Mouse (Mus musculus): Measurements from ENCODE around the gene Bcar3. TPM values are rescaled to one million over a fixed set of nuclear protein-coding genes. Genes with fewer than 3 reads are reported as not detected.

The Bcar3 gene
- total and polyA plus RNA-seq, 2 experiments from 2014 or later: 7.3 to 11.4 TPM

DNA sequence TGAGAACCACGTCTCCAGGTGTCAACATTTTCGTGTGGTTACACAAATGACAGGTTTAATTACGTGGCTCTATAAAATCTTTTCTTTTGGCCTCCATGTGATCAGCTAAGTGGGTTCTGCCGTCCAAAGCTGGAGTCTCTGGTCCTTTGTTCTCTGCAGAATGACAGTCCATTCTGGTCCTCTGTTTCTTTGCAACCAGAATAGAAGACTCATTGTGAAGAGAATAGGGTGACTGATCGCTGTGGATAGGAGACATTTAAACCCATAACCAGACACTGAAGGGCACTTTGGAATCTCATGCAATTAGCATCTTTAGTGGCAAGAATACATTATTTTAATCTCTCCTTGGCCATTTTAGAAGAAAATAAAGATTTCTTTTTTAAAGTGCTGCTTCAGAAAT is 187.1 kb downstream of the Bcar3 start:
- Histone ChIP-seq H3K27ac (ENCODE audit: low read depth, low read length) (0 out of 2 replicates have a peak overlapping the region, but pooled peaks have one; percentile 4), H3K36me3 (ENCODE audit: insufficient read depth) (no peaks in the 10 kb centered on the region), H3K4me3 (ENCODE audit: low read depth, low read length) (no peak overlapping the region), H3K4me1 (ENCODE audit: insufficient read depth) (peaks cover 62% of the 10 kb centered on the region), H3K27me3 (ENCODE audit: insufficient read depth, low read length) (no peaks in the 10 kb centered on the region), H3K9ac (no peak overlapping the region), H3K9me3 (ENCODE audit: low read length) (no peaks in the 10 kb centered on the region), H3K4me2 (ENCODE audit: low read depth) (no peak overlapping the region)
- TF ChIP-seq CTCF (IDR thresholded peaks at IDR 0.05; ENCODE audit: low read depth): no peak
- DNase-seq (peak; percentile 36), ATAC-seq (no peak)
- 12% methylated on average over 5 of the region's 5 CpGs for WGBS

DNA sequence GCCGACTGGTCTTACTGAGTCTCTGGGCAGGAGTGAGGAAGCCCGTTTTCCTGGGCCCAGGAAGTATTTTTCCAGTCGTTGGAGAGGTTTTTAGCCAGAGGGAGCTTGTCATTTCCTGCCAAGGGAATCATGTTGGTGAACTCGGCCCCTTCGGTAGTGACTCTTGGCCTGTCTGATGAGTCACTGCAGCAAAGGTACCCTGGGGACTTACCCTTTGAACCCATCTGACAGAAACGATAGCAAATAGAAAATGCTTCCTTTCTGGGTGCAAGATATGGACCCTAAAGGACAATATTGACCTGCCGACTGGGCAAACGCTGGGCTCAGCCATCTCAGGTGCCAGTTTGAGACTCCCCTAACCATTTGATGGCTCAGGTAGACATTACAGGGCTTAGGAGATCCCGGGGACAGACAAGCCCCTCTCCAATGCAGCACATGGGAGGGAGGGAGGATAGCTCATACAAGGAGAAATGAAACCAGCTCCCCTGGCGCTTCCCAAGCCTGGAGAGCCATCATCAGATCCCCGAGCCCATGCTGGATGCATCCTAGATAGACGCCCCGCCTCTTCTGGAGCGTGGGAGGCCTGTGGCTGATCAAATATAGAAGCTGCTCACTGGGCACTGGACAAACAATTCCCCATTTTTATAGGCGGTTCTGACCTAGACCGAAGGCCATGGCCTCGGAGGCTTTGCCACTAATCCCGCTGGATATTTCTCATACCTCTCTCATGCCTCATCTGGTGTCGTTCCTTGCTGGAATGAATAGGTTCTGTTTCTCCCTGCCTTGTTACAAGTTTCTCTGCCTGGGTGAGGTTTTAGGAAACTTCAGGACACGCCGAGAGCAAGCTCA is 188.2 kb downstream of the Bcar3 start:
- Histone ChIP-seq H3K4me1 (ENCODE audit: insufficient read depth) (peaks cover 52% of the 10 kb centered on the region), H3K9me3 (ENCODE audit: low read length) (no peaks in the 10 kb centered on the region), H3K4me2 (ENCODE audit: low read depth) (no peak overlapping the region), H3K4me3 (ENCODE audit: low read depth, low read length) (no peak overlapping the region), H3K27ac (ENCODE audit: low read depth, low read length) (no peak overlapping the region), H3K27me3 (ENCODE audit: insufficient read depth, low read length) (no peaks in the 10 kb centered on the region), H3K9ac (no peak overlapping the region), H3K36me3 (ENCODE audit: insufficient read depth) (no peaks in the 10 kb centered on the region)
- TF ChIP-seq CTCF (IDR thresholded peaks at IDR 0.05; ENCODE audit: low read depth): no peak
- no peak for ATAC-seq
- WGBS: 81% methylated on average over 21 of the region's 21 CpGs
- no peak for DNase-seq

DNA sequence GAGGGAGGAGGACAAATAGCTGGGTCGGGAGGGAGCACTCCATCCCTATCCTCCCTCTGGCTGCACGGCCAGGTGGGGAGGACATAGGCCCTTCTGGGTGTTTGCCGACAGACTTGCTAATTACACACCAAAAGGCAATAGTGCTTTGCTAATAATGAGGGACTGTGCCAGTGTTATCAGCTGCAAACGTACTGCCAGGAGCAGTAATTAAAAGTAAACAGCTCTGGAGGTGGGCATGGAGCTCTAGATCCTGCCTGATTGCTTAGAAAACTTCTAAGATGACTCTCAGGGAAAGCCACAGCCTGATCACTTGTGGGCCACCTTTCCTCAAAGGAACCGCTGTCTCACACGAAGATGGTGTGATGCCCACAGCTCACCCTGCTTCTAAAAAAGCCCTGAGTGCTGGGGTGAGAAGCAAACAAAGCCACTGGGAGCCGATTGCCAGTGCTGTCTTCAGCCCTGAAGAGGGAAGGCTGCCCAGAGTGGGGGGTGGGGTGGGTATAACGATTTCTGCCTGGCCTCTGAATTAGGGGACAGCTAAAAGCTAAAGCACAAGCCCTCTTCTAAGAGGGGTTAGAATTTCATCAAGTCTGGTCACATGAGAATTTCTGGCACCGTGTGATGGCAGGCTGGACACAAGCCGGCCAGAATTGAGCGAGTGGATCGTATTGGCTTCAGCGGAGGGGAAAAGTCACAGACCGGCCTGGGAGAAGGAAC is 189.3 kb downstream of the Bcar3 start:
- Histone ChIP-seq H3K27me3 (ENCODE audit: insufficient read depth, low read length) (no peaks in the 10 kb centered on the region), H3K4me1 (ENCODE audit: insufficient read depth) (peaks cover 43% of the 10 kb centered on the region), H3K4me3 (ENCODE audit: low read depth, low read length) (no peak overlapping the region), H3K9ac (peak overlapping the region; percentile 2; the same call in 1 of the 2 replicates), H3K27ac (ENCODE audit: low read depth, low read length) (peak overlapping the region; percentile 24; the same call in 1 of the 2 replicates), H3K36me3 (ENCODE audit: insufficient read depth) (no peaks in the 10 kb centered on the region), H3K4me2 (ENCODE audit: low read depth) (no peak overlapping the region), H3K9me3 (ENCODE audit: low read length) (no peaks in the 10 kb centered on the region)
- peak; percentile 46 for DNase-seq
- ATAC-seq: peak; percentile 24; the same call in 1 of the 2 replicates
- WGBS: 14% methylated on average over 14 of the region's 14 CpGs
- TF ChIP-seq CTCF (IDR thresholded peaks at IDR 0.05; ENCODE audit: low read depth): no peak

DNA sequence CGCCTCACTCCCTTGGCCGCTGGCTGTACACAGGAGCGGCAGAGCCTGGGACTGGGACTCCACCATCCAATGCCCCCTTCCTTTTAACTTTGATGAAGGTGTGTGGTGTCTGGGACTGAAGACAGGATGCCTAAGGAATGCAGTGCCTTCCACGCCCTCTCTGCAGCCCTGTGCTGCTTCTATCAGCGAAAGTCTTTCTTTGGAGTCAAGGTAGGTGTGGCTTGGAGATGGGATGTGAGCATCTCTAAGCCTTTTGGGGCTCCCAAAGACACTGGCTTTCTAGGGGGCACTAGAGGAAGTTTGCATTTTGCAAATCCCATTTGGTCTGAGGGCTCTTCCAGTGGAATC is 189.8 kb downstream of the Bcar3 start:
- Histone ChIP-seq H3K4me3 (ENCODE audit: low read depth, low read length) (no peak overlapping the region), H3K9ac (peak overlapping the region; percentile 2; the same call in 1 of the 2 replicates), H3K27ac (ENCODE audit: low read depth, low read length) (no peak overlapping the region), H3K36me3 (ENCODE audit: insufficient read depth) (no peaks in the 10 kb centered on the region), H3K4me1 (ENCODE audit: insufficient read depth) (peaks cover 38% of the 10 kb centered on the region), H3K4me2 (ENCODE audit: low read depth) (no peak overlapping the region), H3K27me3 (ENCODE audit: insufficient read depth, low read length) (no peaks in the 10 kb centered on the region), H3K9me3 (ENCODE audit: low read length) (no peaks in the 10 kb centered on the region)
- no peak for ATAC-seq
- DNase-seq: no peak
- no peak for TF ChIP-seq CTCF (IDR thresholded peaks at IDR 0.05; ENCODE audit: low read depth)
- 32% methylated on average over 5 of the region's 5 CpGs for WGBS

DNA sequence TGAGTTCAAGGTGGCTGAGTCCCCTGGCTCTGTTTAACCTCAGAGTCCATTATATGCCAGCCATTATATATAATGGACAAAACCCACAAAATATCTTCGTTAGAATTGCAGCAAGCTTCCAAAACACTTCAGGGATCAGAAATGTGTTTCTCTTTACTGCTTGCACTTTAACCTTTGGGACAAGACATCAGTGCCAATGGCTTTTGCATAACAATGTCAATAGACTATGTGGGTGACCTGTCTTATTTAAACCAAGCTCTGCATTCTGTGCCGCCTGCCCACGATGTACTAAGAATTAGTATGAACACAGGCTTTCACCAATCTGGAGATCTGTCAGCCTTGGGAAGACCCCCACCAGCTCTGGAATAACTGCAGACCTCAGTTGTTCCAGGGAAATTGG is 190.4 kb downstream of the Bcar3 start:
- whole genome bisulfite sequencing: 43% methylated on average over 3 of the region's 3 CpGs
- Histone ChIP-seq H3K27me3 (ENCODE audit: insufficient read depth, low read length) (no peaks in the 10 kb centered on the region), H3K4me3 (ENCODE audit: low read depth, low read length) (no peak overlapping the region), H3K4me1 (ENCODE audit: insufficient read depth) (peaks cover 38% of the 10 kb centered on the region), H3K27ac (ENCODE audit: low read depth, low read length) (no peak overlapping the region), H3K9me3 (ENCODE audit: low read length) (no peaks in the 10 kb centered on the region), H3K4me2 (ENCODE audit: low read depth) (no peak overlapping the region), H3K9ac (no peak overlapping the region), H3K36me3 (ENCODE audit: insufficient read depth) (no peaks in the 10 kb centered on the region)
- ATAC-seq (no peak), DNase-seq (no peak)
- TF ChIP-seq CTCF (IDR thresholded peaks at IDR 0.05; ENCODE audit: low read depth): no peak

DNA sequence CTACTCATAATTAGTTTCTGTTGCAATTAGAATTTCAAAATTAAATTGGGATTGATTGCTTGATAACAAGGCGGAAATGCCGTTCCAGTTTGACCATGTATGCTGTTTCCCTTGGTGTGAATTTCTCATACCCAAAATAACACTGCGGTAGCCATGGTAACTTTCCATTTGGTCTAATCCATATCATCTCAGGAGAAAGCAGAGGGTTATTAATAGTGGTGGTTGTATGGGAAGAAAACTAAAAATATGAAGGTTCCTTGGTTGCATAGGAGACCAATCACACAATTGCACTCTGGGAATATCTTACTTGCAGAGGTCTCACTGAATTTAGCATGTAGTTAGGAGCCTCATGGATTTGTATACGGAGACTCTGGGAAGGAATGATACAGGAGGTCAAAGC is 191.8 kb downstream of the Bcar3 start:
- 69% methylated on average over 4 of the region's 4 CpGs for WGBS
- Histone ChIP-seq H3K36me3 (ENCODE audit: insufficient read depth) (no peaks in the 10 kb centered on the region), H3K4me1 (ENCODE audit: insufficient read depth) (peaks cover 33% of the 10 kb centered on the region), H3K9ac (no peak overlapping the region), H3K4me2 (ENCODE audit: low read depth) (no peak overlapping the region), H3K27me3 (ENCODE audit: insufficient read depth, low read length) (no peaks in the 10 kb centered on the region), H3K9me3 (ENCODE audit: low read length) (no peaks in the 10 kb centered on the region), H3K4me3 (ENCODE audit: low read depth, low read length) (no peak overlapping the region), H3K27ac (ENCODE audit: low read depth, low read length) (peak overlapping the region; percentile 35; the same call in 1 of the 2 replicates)
- peak; percentile 49 for DNase-seq
- ATAC-seq: 0 out of 2 replicates have a peak, but pooled peaks have one; percentile 32
- TF ChIP-seq CTCF (IDR thresholded peaks at IDR 0.05; ENCODE audit: low read depth): no peak

DNA sequence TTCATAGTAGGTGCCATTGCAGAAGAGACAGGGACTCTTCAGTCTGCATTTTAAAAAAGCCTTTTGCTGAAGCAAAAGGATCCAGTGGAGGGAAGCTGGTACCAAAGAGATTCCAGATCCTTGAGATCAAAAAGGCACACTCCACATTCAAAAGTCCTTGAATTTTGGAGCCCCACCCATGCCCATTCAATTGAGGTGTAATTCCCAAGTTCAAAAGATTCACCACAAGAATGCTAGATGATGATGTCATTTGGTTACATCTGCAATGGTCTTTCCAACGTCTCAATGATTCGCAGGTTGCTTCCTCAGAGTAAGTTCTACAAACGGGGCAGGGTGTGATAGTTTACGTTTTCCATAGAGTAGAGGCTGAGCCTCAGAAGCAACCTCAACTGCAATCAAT is 192.3 kb downstream of the Bcar3 start:
- Histone ChIP-seq H3K9me3 (ENCODE audit: low read length) (no peaks in the 10 kb centered on the region), H3K27ac (ENCODE audit: low read depth, low read length) (peak overlapping the region; percentile 35; the same call in 1 of the 2 replicates), H3K36me3 (ENCODE audit: insufficient read depth) (no peaks in the 10 kb centered on the region), H3K4me1 (ENCODE audit: insufficient read depth) (peaks cover 28% of the 10 kb centered on the region), H3K4me2 (ENCODE audit: low read depth) (no peak overlapping the region), H3K27me3 (ENCODE audit: insufficient read depth, low read length) (no peaks in the 10 kb centered on the region), H3K9ac (no peak overlapping the region), H3K4me3 (ENCODE audit: low read depth, low read length) (no peak overlapping the region)
- ATAC-seq (no peak), DNase-seq (no peak)
- WGBS: 88% methylated on average over 4 of the region's 4 CpGs
- no peak for TF ChIP-seq CTCF (IDR thresholded peaks at IDR 0.05; ENCODE audit: low read depth)
